Mouse (Mus musculus): ENCODE results near the gene Robo2. TPM values are rescaled to one million over a fixed set of nuclear protein-coding genes. Genes with fewer than 3 reads are reported as not detected.

Gene Robo2
- total RNA-seq (2021), result 100 to 1,000 TPM; 101 to 105 TPM

DNA sequence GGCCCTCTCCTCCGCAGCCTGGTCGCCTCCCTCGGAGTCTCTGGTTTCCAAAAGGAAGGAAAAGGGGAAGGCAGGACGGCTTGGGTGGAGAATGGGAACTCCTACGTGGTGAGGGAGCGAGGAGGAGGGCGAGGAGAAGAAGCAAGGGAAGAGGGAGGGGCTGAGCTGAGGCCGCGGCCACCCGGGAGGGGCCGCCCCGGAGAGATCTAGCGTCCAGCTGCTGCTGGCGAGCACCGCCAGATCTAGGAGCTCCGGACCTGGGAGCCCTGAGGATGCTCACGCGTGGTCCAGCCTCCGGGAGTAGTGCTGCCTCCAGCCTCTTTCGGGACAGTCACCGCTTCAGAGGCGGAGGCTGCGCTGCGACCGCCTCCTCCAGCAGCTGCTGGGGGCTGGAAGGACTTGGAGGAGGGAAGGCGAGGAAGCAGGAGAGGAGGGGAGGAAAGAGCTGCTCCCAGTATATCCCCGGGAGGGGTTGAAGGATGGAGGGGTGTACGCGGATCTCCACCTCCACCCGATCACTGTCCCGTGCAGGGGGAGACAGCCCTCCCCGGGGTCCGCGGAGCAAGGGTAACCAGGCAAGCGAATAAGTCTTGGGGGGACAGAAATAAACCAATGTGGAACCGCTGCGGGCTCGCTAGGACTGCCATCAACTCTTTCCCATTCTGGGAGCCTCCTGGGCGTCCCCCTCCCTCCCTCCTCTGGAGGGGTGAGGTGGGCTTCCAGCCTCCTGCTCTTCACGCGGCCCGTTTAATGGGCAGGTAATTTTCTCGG lies at the start of gene Robo2:
Gene Robo2, minus strand, starts transcription at position 345 of the 771 bp plus-strand sequence.
- DNase-seq, result peak; percentile 71 to 76

DNA sequence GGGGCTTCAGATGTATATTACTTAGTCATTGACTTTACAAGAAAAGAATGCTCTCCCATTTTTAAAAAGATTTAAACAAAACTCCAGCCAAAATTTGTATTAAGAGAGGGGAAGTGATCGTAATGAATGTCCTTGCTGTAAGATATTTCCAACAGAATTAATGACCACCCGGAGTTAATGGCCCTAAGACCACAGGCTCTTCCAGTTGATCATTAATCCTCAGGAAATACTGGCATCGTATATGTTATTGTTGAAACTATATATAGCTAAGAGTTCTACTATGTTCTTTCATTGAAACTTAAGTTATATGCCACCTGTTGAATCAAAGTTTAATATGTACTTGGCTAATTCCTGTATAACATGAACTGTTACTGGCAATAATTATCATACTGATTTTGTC lies 46.5 kb upstream of the Robo2 start:
- DNase-seq, result no peak

DNA sequence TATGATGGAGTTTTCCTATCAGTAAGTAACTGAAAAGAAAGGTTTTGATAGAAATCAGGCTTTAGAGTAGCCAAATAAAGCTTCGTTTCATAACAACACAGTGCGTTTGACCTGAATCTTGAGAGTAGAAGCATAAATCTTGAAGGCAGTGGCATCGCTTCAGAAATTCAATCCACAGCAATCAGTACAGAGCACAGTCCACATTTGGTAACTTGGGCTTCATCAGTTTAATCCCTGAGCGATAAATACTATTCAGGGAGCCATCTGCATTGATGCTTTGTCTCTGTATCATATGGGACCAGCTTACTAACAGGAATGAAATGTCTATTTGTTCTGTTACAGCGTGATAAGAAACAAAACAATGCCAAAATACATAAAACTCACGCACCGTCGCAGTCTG lies 46.1 kb upstream of the Robo2 start:
- DNase-seq, result no peak

DNA sequence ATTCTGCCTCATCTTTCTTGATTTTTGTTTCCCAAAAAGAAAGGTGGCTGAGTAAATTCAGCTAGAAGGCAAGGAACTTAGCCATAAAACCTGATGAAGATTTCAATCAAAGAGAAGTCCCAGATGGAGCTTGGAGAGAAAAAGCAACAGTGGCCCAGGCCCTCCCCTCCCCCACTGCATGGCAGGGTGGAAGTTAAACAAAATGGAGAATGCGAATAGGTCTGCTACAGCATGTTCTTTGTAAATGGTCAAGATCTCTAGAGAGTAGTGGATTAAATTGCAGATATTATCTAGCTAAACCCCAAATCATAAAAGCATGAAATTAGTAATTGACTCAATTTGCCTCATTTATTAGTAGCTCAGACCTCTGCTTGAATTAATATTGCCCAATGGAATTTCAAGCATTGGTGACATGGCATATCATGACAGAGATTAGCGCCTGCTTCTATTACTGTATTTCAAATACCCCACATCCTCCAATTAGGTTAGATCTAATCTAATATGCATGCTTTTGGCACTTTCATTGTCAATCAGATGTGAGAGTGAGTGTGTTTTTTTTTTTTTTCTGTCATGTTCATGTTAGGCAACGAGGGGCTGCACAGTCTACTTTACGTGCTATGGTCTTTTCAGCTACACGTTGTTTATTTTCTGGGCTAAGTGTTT lies 45.3 kb upstream of the Robo2 start:
- no peak for DNase-seq

DNA sequence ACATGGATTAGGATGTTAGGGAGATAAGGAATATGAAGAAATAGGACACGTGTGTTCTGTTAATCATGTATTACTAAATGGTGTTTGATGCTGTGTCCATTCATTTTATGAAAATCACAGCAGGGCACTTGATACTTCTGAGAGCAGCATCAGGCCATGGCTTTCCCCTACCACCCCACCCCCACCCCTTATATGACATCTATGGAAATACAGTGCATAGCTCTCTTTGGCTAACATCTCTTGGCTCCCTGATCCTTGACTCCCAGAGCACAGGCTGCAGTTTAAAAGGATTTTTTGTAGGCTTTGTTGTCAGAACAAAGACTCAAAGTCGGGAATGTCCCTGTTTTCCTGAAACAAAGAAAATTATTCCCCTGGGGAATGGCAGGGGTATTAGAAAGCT lies 43.6 kb upstream of the Robo2 start:
- no peak for DNase-seq

DNA sequence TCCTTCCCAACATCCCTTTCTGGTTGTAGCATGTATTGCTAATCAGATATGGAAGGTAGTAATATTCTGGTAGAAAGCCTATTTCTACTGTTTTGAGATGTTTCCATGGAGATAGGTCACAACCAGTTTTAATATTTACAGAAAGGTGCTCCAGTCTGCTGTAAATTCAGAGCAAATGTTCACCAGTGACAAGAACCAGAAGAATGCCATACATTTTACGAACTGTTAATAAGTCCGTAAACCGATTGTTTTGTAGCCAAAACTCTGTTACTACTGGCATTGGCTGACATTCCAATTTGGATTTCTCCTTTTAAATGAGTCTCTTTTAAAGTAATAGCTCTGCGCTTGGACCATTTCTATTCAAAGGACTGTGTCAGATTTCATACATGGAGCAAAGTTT lies 36.4 kb upstream of the Robo2 start:
- DNase-seq, result no peak

DNA sequence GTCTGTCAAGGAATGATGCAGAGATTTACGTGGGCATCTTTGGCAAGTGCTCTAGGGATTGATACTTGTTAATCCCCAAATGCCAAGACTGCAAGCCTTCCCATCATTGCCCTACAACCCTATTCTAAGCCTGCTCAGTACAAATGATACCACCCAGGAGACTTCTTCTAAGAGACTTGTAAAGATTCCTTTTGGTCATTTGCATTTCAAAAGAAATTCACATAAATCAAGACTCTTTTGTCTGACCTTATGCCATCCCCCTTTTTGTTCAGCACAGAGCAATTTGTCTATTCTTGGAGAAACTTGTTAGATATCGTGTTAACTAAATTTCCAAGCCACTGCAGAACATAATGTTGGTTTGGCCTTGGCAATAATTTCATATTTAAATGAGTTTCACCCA lies 15.4 kb upstream of the Robo2 start:
- DNase-seq, result no peak

DNA sequence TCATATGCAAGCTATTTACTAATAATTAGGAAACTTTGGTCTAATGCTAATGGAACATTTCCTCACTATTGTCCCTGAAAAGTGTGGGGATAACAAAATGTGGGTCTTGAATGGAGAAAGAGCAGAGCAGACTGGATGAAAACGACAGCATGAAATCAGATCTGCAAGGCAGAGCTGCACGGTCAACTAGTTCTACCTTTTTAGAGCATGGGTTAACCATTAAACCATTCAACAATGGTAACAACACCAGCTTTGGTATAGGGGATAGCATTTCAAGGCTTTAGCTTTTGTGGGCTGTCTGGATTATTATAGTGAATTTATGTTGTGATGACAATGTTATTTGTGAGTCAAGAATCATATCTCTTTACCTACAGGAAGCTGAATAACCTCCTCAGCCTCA lies 8.7 kb upstream of the Robo2 start:
- no peak for DNase-seq

DNA sequence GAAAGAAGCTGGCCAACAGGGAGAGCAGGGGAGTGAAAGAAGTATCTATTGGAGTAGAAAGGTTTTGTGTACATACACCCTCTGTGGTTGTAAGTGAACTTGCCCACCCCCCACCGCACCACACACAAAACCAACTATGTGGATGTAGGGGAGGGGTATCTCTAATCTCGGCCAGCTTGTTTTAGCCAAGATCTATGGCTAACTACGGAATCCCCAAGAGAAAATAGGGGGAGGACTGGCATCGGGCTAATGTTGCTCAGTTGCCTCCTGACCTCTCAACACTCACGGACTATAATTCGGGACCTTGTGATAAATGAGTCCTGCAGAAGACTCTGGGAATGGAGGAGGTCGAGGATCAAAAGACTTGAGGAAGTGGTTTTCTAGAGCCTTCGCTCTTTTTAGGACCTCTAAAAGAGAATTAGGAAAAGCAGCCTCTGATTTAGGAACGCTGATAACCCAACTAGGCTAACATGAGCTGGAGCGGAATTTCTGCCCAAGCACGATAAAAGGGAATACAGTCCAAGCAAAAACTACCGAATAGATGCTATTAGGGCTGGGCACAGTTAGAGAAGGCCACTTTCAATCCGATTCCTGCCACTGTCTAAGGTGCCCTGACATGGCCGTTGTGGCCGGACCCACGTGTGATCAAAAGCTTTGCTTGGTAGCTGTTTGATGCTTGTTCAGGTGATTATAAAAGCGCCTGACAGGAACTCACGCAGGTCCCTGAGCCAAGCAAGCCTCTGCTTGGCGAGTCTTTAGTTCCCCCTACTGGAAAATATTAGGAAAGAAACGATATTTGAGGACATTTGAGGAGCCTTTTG lies 1.1 kb upstream of the Robo2 start:
- DNase-seq, result peak; percentile 69 to 71

DNA sequence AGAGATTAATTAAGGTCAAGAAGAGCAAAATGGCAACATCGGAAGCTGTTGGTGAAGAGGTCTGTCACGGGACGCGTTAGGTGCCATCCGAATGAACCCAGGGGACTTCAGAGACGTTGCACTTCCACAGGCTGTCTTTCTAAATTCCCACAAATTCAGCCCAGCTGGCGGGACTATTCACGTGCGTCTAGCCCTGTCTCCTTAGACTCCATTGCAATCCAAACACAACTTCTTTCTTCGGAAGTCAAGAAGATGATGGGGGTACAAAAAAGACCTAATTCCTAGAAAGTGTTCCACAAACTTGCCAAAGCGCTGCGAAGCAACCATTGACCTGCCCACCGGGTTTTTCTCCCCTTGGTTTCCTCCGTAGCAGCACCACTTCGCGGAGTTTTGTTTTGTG lies 604 bp downstream of the Robo2 start:
- no peak for DNase-seq

DNA sequence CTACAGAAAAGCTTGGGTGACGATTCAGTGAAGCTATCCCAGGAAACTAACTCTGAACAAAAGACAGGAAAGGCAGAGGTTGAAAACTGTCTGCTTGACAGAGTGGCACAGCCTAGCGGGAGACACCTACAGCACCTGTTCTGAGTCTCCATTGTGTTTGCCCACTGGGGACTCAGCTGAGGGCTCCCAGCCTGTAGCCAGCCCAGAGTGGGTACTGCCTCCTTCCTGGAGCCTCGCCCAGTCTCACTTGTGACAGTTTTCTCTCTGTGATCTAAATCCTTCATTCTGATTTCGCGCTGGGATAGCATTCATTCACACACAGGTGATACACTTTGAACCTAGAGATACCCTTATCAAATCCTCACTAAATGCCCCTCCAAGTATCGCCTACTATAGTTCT lies 1.5 kb downstream of the Robo2 start:
- DNase-seq, result peak; percentile 9 to 13

DNA sequence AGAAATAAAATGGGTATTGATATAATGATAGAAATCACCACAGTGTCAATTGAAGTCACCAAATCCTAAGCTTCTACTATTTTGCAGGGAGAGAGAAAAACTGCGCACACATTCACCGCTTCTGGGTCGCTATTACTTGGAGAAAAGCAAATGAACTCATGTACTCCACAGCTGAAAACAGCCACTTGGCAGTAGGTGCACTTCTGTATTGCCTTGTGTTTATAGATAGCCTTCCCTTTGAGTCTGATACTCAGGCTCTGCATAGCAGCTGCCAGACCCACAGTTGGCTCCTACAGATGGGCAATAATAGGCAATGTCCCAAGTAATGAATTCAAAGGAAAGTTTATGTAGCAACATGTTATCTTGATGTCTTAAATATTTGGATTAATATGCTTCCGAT lies 2.1 kb downstream of the Robo2 start:
- no peak for DNase-seq

DNA sequence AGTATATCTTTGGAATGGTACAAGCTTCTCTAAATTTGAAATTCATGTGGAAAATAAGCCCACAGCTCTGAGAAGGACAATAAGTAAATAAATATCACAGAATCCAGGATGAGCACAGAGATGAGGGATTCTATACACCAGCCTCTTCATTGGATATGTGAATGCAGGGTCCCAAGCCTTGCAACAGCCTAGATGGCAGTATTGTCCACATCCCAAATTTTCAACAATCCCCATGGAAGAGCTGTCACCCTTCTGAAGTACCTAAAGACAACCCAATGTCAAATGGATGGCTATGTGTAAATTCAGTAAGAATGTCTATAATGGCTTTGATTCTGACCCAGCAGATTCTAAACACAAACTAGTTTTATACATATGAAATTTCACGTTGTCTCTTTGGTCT lies 3.1 kb downstream of the Robo2 start:
- DNase-seq, result no peak

DNA sequence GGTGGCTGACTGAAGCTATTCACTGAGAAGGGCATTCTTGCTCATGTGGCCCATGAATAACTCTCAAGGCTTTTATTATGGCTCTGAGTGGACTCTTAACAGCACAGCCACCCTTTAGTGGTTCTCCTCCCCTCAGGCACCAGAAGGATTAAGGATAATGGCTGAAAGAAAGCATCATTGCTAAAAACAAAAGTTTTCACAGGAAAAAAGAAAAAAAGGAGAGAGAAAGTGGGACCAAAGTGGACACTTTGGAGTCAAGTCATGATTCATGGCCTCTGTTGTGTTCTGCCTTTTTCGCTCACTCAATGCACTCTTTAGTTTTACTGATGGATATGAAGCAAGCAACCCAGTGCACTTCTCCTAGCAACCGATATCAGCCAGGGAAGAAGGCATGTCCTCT lies 14.3 kb downstream of the Robo2 start:
- DNase-seq, result no peak

DNA sequence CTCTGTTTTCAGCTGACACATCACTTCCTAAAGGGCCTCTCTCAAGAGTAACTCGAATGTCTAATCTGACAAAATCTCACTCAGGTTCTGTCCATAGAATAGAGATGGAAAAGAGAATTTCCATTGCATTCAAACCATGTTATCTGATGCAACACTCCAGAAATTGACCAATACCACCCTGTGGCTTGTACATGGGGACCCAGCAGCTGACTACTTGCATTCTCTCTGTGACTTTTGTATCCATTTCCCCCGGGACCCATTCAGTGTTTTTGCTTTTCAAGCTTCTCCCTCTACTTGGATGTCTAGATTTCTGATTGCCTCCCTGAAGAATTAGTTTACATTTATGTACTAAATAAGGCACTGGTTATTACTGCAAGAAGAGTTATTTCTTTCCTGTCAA lies 15.9 kb downstream of the Robo2 start:
- DNase-seq, result no peak

DNA sequence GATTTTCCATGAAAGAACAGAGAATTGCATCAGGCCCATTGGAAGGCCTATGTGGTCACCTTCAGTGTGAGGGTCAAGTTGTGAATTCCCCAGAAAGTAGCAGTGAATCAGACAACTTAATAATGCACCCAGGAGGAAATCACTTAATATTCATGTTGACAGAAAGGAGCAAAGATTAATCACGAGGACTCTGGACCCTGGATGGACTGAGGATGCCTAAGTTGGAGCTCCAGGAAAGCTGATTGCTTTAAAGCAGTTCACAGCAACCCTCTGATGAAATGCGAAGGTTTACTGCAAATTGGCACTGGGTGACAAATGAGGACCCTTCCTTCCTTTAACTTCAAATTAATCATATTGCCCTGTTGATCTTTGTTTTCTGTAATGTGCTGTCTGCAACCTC lies 32.2 kb downstream of the Robo2 start:
- no peak for DNase-seq

DNA sequence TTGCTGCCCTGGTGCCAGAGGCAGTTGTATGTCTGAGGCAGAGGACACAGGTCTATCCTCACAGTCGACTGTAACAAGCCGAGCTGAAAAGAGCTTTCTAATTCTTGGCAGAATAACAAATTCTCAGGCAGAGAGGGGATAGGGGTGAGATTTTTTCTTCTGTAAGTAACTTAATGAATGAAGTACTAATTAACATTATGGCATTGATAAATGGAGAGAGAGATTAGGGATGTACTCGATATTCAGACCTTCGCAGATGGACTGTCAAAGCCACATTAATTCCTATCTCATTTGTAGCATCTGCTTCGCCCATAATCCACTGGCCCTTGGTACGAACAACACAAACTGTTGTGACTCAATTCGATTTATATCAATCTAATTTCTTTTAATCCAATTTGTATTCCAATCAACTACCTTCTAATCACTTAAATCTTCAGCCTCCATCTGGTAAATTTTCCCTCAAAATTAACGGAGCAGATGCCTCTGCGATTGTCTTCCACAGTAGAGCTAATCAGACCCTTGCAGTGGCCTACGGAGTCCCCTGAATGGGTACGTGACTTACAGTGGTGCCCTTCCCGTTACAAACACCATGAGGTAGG lies 36.2 kb downstream of the Robo2 start:
- DNase-seq, result no peak

DNA sequence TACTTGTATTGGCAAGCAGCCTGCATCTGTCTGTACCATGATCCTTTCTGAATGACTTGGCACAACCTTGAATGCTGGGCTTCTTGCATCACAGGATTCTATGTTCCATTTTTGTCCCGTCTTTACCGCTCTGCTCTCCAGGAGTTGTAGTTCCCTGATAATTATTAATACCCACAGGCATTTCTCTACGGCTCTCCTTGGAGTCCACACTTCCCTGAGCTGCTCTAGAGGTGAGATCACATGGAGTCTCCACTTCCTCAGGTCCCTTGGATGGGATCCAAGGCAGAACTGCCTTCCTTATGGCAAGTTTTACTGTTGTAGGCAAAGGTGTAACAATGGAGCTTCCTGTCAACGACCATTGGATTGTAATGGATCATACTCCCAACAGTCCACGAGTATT lies 37.1 kb downstream of the Robo2 start:
- DNase-seq, result no peak

DNA sequence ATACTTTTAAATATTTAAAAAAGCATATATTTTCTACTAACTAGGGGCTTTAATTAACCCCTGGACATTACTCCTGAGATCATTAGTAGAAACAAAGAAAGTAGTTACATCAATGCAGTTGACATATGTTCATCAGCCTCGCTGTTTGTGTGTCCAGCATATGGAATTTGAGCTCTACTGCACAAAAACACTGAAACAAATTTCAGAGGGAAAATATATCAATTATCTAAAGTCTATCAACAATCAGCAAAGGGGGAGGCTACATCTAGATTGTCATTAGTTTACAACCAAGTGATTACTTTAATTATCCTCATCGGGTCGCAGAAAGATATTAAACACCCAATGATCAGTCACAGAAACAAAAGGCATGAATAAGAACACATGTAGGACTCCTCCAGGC lies 38.2 kb downstream of the Robo2 start:
- DNase-seq, result no peak

DNA sequence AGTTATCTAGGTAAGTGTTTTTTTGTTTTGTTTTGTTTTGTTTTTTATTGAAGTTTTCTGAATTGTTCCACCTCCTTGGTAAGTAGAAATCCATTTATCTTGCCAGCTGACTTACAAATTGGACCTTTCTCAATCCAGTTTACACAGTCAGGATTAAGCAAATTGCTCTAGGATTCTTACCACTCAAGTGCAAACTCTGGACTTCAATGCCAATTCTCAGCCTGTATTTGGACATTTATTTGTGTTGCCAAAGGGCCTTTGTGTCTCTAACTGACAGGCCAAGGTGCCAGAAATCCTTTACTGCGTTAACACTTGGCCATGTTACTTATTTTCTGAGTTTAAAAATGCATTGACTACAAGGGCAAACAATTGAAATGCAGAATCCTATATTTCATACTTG lies 38.7 kb downstream of the Robo2 start:
- DNase-seq, result no peak

DNA sequence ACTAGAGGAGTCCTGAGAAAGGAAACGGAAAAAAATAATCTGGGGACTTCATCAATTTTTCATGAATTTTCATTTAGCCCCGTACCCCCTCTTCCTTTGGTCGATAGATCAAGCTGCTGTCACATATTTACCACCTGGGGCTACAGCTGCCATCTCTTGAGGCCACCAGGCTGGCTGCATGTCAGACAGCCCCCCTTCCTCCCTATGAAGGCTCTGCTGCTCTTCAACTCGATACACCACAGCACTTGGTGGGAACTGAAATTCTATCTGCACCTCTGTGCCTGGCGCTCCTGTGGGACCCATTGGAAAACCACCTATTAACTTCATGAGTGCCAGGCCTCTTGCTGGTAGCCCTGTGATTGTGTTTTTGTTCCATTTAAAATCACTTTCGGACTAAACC lies 63.2 kb downstream of the Robo2 start:
- no peak for DNase-seq

DNA sequence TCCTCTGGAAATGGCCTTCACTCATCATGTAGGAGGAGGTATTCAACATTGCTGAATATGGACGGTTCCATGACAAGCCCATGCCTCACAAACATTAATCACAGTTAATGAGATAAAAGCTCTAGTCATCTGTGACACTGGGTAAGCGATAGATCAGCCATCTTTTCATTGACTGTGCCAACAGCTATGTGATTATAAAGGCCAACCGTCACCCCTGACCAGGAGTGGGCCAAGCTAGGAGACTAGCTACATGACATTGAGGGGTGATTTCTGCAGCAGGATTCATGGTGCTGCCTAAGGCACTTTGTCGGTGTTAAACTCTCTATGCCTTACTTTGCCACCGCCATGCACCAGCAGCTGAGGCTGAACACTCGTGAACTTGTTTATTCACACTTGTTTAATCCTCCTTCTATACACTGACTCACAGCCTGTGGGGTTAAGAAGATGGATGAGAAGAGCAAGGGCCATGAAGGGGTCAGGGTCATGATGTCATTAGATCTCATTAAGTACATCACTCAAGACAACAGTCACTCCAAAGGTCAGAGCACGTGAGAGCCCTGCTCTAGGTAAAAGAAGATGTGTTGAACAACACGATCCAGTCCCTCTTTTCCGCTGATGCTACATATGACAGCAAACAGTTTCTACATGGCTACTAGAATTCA lies 72.5 kb downstream of the Robo2 start:
- DNase-seq, result no peak
